Mouse (Mus musculus) liver, embryonic 16.5 days (tissue): ENCODE results near the gene 2310022A10Rik. TPM values are rescaled to one million over a fixed set of nuclear protein-coding genes. Genes with fewer than 3 reads are reported as not detected.

Experiments
- ATAC-seq: fragments of 200-750 bp; cut with Nextera tagmentation; 2 replicates; pipeline ENCODE4 v1.8.0; 2017; ENCODE audit warnings: low read depth, mild to moderate bottlenecking, moderate number of reproducible peaks, moderate library complexity
- H3K27ac ChIP-seq: fragments of 300-500 bp; sonication (generic); 2 replicates; pipeline ENCODE4 v1.5.1; 2014; ENCODE audit warnings: mild to moderate bottlenecking, low read length
- H3K27me3 ChIP-seq: fragments of 300-500 bp; sonication (generic); 2 replicates; pipeline ENCODE4 v1.6.1; 2014; ENCODE audit warnings: low read depth, low read length, mixed read lengths; ENCODE audit not compliant: control insufficient read depth, insufficient read depth
- H3K36me3 ChIP-seq: fragments of 300-500 bp; sonication (generic); 2 replicates; pipeline ENCODE4 v1.6.1; 2014; ENCODE audit warnings: mild to moderate bottlenecking; ENCODE audit not compliant: control insufficient read depth, insufficient read depth
- H3K4me1 ChIP-seq: fragments of 300-500 bp; sonication (generic); 2 replicates; pipeline ENCODE4 v1.6.1; 2014; ENCODE audit warnings: low read depth, low read length, mixed read lengths; ENCODE audit not compliant: control insufficient read depth
- H3K4me2 ChIP-seq: fragments of 300-500 bp; sonication (generic); 2 replicates; pipeline ENCODE4 v1.6.1; 2014; ENCODE audit warnings: low read depth, low read length, mixed read lengths
- H3K4me3 ChIP-seq: fragments of 300-500 bp; sonication (generic); 2 replicates; pipeline ENCODE4 v1.5.1; 2014; ENCODE audit warnings: low read depth, mild to moderate bottlenecking, low read length
- H3K9ac ChIP-seq: fragments of 300-500 bp; sonication (generic); 2 replicates; pipeline ENCODE4 v1.6.1; 2014; ENCODE audit warnings: low read depth, low read length
- H3K9me3 ChIP-seq: fragments of 300-500 bp; sonication (generic); replicated peaks from 2 replicates; pipeline ENCODE4 v1.6.1; 2016; ENCODE audit warnings: low read length; ENCODE audit not compliant: control insufficient read depth
- WGBS: fragments of 180-500 bp; shearing (Covaris S2); extraction: QIAGEN DNeasy Blood & Tissue Kit; methylation state at CpG from one replicate; pipeline ENCODE4 v1.1.7; 2014; ENCODE audit not compliant: insufficient replicate concordance; 5-methylcytosine and 5-hydroxymethylcytosine counted together
- polyA plus RNA-seq: library from polyadenylated mRNA; unstranded; fragments of >200 nt; fragmentation: Nextera tagmentation; extraction: Ambion mirVana; gene quantifications from 2 replicates; pipeline ENCODE4 v1.2.1, GENCODE M21; 2015

Gene 2310022A10Rik
- polyA plus RNA-seq, 1 experiment from 2014 or later = 16.1 TPM

- H3K4me1 ChIP-seq = peaks cover 35% of the 10 kb centered on the region
- H3K36me3 ChIP-seq = no peaks in the 10 kb centered on the region
Observed at GRCm38 (mm10) chr7:27602161-27602560, 49.1 kb downstream of the 2310022A10Rik start.

GRCm38 (mm10) chr7:27602835-27603234 lies 49.8 kb downstream of the 2310022A10Rik start:
- Histone ChIP-seq H3K4me1 (peaks cover 39% of the 10 kb centered on the region), H3K27me3 (no peaks in the 10 kb centered on the region), H3K4me2 (no peak overlapping the region), H3K9me3 (no peaks in the 10 kb centered on the region), H3K9ac (no peak overlapping the region), H3K36me3 (no peaks in the 10 kb centered on the region), H3K27ac (no peak overlapping the region), H3K4me3 (no peak overlapping the region)
- 0 out of 2 replicates have a peak, but pooled peaks have one; percentile 20 for ATAC-seq
- WGBS = 31% methylated on average over 7 of the region's 7 CpGs

More at GRCm38 (mm10) chr7:27602161-27602560, 49.1 kb downstream of the 2310022A10Rik start:
- Histone ChIP-seq H3K27me3 (no peaks in the 10 kb centered on the region), H3K9ac (no peak overlapping the region), H3K4me3 (no peak overlapping the region), H3K4me2 (no peak overlapping the region), H3K9me3 (no peaks in the 10 kb centered on the region), H3K27ac (no peak overlapping the region)
- 61% methylated on average over 2 of the region's 2 CpGs for WGBS
- ATAC-seq = no peak

DNA sequence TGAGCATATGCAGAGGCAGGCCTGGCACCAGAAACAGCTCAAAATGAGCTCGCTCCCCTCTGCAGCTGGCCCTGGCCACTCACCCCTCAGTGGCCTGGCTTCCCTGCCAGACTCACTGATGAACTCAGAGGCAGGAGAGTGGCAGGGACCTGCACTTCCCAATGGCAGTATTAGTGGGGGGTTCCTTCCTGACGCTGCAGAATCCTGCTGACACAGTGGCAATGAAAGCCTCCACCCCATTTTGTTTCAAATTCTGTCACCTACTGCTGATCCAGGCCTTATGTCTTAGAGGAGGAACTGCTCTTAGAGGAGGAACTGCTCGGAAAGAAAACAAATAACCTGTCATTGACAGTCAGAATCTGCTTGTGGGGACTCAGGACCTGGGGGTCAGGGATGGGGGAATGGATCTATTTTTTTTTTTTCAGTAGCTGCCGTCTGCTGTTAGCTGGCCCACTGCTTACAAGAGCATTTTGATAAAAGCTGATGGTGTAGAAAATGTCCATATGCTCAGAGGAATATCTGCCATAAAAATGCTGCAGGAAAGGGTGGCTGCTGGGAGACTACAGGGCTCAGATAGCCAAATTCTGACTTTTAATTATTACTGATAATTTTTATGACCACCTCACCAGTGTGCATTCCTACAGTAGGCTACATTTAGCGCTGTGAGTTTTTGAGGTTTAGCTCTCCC lies 51.8 kb downstream of the 2310022A10Rik start:
- no peak overlapping the region for H3K9ac ChIP-seq
- H3K27ac ChIP-seq = no peak overlapping the region
- ATAC-seq = no peak
- WGBS = 49% methylated on average over 5 of the region's 5 CpGs
- peaks cover 7% of the 10 kb centered on the region for H3K36me3 ChIP-seq
- H3K9me3 ChIP-seq = no peaks in the 10 kb centered on the region
- H3K4me2 ChIP-seq = no peak overlapping the region
- peaks cover 47% of the 10 kb centered on the region for H3K4me1 ChIP-seq
- no peak overlapping the region for H3K4me3 ChIP-seq
- H3K27me3 ChIP-seq = no peaks in the 10 kb centered on the region

GRCm38 (mm10) chr7:27605499-27606285 lies 52.7 kb downstream of the 2310022A10Rik start:
- Histone ChIP-seq H3K9me3 (no peaks in the 10 kb centered on the region), H3K27ac (no peak overlapping the region), H3K9ac (no peak overlapping the region), H3K4me1 (peaks cover 47% of the 10 kb centered on the region), H3K4me3 (no peak overlapping the region), H3K27me3 (no peaks in the 10 kb centered on the region), H3K36me3 (peaks cover 10% of the 10 kb centered on the region), H3K4me2 (no peak overlapping the region)
- ATAC-seq = no peak
- WGBS = 63% methylated on average over 9 of the region's 9 CpGs

DNA sequence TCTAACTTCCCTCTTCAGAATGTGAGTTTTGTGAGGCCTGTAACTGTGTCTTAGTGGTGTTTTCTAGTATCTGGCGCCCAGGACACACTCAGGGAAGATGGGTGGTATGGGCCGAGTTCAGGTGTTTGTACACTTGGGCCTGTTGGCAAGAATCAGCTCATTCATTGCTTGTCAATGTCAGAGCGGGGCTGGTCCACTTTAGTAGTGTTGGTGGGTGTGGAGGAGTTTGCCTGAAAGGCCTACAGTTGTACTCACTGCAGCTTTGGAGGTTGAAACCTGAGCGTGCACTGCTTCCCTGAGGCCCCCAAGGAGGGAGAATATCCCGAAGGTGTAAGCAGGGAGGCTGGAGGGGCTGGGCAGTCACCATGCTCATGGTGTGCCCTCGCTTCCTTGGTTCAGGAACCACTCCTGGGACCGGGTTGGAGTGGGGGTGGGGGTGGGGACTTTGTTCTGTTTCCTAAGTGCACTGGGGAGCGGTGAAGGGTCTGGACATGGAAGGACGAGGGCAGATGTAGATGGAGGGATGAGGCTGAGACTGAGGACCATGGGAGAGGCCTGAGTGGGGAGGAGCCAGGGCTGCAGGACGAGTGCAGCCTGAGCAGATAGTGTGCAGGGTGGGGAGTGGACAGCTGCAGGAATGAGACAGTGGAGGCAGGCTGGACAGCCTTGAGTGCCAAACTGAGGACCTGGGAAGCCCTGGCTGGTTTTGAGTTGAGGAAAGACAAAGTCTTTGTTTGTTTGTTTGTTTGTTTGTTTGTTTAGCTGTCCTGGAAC lies 53.6 kb downstream of the 2310022A10Rik start:
- peaks cover 47% of the 10 kb centered on the region for H3K4me1 ChIP-seq
- H3K9me3 ChIP-seq = no peaks in the 10 kb centered on the region
- ATAC-seq = no peak
- H3K4me3 ChIP-seq = no peak overlapping the region
- 54% methylated on average over 10 of the region's 10 CpGs for WGBS
- no peak overlapping the region for H3K27ac ChIP-seq
- H3K36me3 ChIP-seq = peaks cover 10% of the 10 kb centered on the region
- no peak overlapping the region for H3K4me2 ChIP-seq
- H3K27me3 ChIP-seq = no peaks in the 10 kb centered on the region
- no peak overlapping the region; the same call in 1 of the 2 replicates for H3K9ac ChIP-seq

DNA sequence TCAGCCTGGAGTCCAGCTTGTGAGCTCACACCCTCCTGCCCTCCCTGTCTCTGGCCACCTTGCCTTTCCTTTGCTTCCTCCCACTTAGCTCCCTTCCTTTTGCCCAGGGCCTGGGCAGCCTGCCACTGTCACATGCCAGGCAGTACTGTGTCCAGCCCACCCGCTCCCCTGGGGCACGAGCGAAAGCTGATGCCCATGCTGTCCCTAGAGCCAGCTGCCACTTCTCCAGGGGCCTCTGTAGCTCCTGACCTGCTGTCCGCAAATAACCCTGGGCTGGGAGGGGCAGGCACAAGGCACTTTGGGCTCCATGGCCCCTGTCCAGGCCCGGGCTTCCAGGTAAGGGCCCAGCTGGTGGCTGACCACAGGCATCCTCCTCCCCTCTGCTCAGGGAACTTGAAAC lies 54.5 kb downstream of the 2310022A10Rik start:
- peaks cover 44% of the 10 kb centered on the region for H3K4me1 ChIP-seq
- H3K27me3 ChIP-seq = no peaks in the 10 kb centered on the region
- no peaks in the 10 kb centered on the region for H3K9me3 ChIP-seq
- H3K4me2 ChIP-seq = no peak overlapping the region
- no peak overlapping the region for H3K27ac ChIP-seq
- H3K36me3 ChIP-seq = peaks cover 10% of the 10 kb centered on the region
- no peak for ATAC-seq
- H3K4me3 ChIP-seq = no peak overlapping the region
- no peak overlapping the region for H3K9ac ChIP-seq
- WGBS = 77% methylated on average over 5 of the region's 5 CpGs

DNA sequence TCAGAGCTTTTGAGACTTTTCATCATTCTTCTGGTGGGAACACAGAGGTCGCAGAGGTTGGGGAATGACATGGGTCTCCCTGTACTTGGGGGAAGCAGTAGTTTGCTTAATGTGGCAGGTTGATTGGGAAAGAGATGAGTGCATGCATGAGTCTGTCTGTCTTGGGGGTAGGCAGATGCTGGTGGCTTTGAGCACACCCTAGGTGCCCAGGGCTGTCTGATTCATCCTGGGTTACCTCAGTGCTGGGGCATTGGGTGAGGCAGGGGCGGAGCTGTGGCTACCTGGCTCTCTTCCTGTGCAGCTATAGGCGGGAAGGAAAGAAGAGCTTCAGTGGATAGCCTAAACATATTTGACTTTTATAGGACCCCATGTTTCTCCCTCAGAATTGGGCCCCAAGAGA lies 55.1 kb downstream of the 2310022A10Rik start:
- H3K27me3 ChIP-seq = no peaks in the 10 kb centered on the region
- H3K4me3 ChIP-seq = no peak overlapping the region
- no peak overlapping the region for H3K9ac ChIP-seq
- H3K36me3 ChIP-seq = peaks cover 10% of the 10 kb centered on the region
- no peak for ATAC-seq
- no peak overlapping the region for H3K27ac ChIP-seq
- peaks cover 41% of the 10 kb centered on the region for H3K4me1 ChIP-seq
- no peaks in the 10 kb centered on the region for H3K9me3 ChIP-seq
- no peak overlapping the region for H3K4me2 ChIP-seq
- WGBS = 65% methylated on average over 3 of the region's 3 CpGs

- peaks cover 39% of the 10 kb centered on the region for H3K4me1 ChIP-seq
- no peaks in the 10 kb centered on the region for H3K27me3 ChIP-seq
- no peak overlapping the region for H3K4me2 ChIP-seq
- 60% methylated on average over 4 of the region's 4 CpGs for whole genome bisulfite sequencing
- no peaks in the 10 kb centered on the region for H3K9me3 ChIP-seq
- H3K36me3 ChIP-seq = peaks cover 10% of the 10 kb centered on the region
- no peak overlapping the region for H3K9ac ChIP-seq
- no peak for ATAC-seq
- H3K4me3 ChIP-seq = no peak overlapping the region
- no peak overlapping the region for H3K27ac ChIP-seq
Observed at GRCm38 (mm10) chr7:27609285-27609684, 56.3 kb downstream of the 2310022A10Rik start.
